Mouse (Mus musculus) heart, postnatal 4 days (tissue): ENCODE data around the gene Eif3i. TPM values are rescaled to one million over a fixed set of nuclear protein-coding genes. Genes with fewer than 3 reads are reported as not detected.
A peak's percentile ranks its signal among the peaks of the same experiment; 100 is the strongest.

Experiments
- DNase-seq: peaks from one replicate; pipeline ENCODE4 v3.0.0; 2021
- total RNA-seq, 2 experiments: library from RNA; stranded (reverse); gene quantifications; 2 replicates each; pipeline ENCODE4 v1.2.3; 2021

Gene Eif3i
- total RNA-seq, 2 experiments from 2014 or later, result 146 to 160 TPM

DNA sequence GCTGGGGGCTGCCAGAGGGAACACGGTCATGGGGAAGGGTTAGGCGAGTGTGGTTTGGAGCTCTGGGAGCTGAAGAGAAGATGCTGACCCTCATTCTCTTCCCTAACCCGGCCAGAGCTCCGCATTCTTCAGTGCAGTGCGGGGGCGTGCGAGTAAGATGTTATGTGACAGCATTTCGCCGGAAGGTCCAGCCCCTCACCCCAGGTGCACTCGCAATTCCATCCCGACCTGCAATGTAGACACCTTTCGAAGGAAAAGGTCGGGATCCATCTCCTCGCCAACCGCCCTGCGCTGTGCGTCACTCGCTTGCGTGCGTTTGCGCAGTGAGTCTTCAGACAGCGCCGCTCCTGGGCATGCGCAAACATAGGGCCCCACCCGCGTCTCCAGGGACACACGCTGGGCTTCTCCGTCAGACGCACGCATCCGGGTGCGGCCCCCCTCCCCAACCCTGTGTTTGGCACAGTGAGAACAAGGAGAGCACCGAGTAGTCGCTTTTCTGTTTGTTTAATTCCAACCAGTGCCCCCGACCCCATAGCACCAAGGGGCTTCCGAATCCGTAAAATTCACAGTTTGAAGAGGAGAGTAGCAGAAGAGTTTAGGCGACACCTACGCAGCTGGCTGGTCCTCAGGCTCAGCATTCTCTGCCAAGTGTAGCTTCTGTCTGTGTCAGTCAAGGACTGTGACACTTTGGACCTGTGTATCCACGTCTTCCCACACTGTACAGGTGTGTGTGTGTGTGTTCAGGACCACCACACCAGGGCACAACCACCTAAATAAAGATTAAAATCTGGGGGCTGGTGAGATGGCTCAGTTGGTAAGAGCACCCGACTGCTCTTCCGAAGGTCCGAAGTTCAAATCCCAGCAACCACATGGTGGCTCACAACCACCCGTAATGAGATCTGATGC lies 18.6 kb upstream of the Eif3i start, which contains the start of gene Iqcc:
Iqcc (minus strand) TSS at position 314 of the 906 bp plus-strand sequence.
- DNase-seq, result peak; percentile 97

DNA sequence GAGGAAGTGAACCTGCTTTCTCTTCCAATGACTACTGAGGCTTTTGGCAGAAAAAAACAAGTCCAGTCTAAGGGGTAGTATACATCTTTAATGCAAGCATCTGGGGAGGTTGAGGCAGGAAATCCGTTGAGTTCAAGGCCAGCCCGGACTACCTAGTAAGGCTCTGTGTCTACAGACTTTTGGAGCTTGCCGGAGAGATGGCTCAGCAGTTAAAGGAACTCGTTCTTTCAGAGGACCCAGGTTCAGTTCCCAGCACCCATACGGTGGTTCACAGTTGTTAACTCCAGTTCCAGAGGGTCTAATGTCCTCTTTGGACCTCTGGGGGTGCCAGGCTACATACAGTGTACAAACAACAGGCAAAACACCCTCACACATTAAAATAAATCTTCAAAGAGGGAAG lies 17.6 kb upstream of the Eif3i start:
- DNase-seq, result no peak

DNA sequence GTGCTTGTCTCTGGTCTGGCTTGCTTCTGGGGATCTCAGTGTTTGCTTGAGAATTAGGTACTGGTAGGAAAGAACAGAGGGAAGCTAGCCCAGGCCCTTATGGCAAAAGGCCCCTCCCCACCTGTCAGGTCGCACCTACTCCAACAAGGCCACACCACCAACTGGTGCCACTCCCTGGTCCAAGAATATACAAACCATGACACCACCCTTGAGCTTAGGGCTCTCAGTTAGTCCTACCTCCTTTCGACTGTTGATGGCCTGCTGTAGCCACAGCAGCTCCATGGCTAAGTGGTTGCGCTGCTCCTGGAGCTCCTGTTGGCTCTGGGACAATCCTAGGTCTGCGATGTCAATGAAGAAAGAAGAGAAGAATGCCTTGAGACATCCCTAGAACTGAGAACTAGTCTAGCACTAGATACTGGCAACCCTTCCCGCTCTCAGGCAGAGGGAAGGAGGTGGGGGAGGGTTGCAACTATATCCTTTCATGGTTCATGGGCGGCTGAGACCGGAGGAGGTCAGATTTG lies 16.7 kb upstream of the Eif3i start:
- no peak for DNase-seq

DNA sequence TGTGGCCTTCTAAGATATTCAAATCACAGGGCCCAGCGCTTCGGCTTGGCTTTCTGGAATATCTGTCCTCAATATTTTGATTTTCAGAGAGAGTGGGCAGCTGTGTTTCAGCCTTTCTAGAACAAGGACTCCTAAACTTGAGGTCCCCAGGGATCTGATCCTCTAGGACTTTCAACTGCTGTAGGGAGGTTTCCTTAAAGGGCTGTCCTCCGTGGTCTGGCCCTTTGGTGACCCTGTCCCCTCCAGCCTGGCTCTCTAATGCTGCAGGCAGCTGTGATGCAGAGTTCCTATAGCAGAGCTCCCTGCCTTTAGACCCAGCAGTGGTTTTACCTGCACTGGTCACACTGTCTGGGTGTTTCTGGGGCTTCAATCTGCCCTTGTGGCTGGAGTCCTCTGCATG lies 16.2 kb upstream of the Eif3i start:
- no peak for DNase-seq

DNA sequence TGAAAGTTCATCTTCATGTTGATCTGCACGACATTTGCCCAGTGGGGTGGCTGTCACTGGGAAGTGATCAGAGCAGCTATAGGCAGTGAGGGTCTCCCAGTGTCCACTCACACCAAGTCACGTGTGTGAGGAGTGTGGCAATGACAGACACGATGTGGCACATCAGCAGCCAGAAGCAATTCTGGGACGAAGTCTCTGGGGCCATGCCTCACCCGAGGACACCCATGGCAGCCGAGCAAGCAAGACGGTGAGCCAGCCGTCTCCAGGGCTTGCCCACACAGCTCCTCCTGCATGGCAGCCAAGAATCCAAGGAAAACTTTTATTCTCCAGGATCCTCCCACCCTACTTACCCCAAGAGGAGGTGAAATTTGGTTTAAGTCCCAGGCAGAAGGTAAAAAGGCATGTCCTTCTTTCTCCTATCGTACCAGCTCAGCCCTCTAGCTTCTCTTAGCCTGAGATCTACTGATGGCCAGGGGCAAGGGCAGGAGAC lies 15.4 kb upstream of the Eif3i start:
- DNase-seq, result no peak

DNA sequence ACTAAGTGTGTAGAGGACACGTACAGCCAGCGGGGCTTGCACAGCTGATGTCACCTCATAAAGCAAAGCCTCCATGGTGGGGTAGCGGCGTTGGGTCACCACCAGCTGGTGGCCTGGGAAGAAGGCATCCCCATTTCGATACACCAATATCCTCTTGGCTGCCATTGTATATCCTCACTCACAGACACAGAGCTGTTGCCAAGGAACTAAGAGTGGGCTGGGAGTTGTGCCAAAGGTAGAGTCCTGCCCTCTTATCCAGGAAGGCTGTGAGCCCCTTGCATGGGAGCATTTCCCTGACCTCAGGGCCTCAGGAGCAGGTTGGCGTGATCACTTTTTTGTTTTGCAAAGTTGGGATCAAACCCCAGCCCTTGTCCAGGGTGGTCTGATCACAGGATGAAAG lies 13.6 kb upstream of the Eif3i start, which contains the start of gene Dcdc2b:
Dcdc2b (minus strand) TSS at position 165 of the 400 bp plus-strand sequence.
- peak; percentile 75 for DNase-seq

DNA sequence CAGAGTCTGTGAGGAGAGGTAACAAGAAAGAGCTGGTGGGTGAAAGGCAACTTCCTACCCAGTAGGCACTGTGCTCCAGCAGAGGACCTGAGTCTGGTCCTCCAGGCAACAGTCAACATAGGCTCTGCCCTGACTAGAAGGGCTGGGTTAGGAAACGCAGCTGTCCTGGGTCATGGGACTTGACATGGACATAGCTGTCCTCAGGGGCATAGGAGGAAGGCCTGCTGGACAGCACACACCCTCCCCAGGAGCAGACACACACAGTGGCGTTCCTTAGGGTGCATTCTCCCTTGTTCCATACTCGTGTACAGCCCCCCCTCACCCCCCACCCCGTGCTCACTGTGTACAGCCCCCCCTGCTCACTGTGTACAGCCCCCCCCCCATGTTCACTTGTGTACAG lies 10.0 kb upstream of the Eif3i start:
- DNase-seq, result no peak

DNA sequence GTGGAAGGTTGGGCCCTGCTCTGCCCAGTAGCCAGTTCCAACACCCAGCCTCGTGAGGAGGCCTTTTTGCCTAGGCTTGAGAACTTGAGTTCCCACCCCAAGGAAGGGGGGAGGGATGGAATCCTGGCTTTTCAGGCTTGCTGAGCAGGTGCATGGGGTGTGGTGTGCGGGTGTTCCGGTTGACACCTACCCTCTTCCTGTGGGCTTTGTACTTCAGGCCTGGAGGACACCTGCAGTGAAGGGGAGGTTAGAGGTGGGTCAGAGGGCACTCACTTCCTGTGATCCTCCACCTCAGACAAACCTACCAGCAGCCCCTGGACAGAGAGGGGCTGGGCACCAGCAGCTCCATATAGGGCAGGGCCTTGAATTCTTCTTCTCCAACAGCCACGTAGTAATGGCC lies 9.6 kb upstream of the Eif3i start:
- DNase-seq, result no peak

DNA sequence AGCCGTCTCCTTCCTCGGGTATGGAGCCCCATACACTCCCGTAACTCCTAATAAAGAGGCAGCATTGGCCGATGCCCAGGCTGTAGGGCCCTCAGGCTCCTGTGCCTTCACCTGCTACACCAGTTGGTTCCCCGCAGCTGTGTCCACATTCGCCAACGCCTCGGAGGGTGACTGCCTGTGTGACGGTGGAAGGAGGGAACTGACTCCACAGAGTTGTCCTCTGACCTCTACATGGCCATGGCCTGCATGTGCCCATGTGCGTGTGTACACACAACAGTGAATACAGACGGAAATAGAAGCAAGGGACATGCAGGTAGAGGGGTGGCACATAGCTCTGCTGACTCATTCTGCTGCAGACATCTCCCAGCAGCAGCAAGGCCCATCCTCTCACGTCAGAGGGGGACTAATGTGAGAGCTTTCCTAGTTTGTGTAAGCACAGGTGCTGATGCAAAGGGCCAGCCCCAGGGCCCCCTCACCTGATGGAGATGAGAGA lies 8.7 kb upstream of the Eif3i start:
- DNase-seq, result no peak

DNA sequence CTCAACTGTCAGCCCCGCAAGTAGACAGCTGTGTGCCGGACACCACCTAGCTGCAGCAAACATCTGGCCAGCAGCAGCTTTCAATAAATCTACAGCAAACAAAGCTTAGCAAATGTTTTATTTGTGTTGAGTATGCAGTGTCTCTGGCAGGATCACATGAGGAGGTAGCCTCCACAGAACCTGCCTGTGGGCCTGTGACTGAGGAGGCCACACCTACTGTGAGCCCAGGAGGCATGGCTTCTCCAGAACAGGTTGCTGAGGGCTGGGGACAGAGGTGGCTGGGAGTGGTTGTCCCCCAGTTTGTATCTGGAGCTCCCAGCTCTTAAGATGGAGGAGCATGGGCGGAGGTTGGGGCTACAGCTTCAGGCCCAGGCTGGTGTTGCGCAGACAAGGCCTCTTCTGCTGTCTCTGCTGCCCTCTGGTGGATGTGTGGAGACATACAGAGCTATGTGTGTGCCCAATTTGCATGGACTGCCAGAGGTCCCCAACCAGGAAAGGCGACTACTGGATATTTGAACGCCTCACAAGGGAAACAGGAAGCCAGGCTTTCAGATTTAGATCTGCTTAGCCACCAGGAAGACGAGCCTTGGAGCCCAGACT lies 8.1 kb upstream of the Eif3i start:
- DNase-seq, result peak; percentile 88

DNA sequence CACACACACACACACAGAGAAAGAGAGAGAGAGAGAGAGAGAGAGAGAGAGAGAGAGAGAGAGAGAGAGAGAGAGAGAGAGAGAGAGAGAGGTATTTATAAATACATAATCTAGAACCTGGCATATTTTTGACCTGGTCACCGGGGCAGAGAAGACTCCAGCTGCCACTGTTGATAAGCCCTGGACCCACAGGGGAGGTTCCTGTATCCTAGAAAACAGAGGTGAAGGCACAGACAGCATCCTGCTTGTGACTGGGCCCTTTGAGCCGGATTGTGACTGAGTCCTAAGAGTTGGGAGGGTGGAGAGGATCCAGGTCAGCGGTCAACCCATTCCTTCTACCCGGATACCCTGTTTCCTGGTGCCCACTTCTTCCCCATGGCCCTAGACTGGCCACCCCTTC lies 11.6 kb downstream of the Eif3i start:
- DNase-seq, result no peak

DNA sequence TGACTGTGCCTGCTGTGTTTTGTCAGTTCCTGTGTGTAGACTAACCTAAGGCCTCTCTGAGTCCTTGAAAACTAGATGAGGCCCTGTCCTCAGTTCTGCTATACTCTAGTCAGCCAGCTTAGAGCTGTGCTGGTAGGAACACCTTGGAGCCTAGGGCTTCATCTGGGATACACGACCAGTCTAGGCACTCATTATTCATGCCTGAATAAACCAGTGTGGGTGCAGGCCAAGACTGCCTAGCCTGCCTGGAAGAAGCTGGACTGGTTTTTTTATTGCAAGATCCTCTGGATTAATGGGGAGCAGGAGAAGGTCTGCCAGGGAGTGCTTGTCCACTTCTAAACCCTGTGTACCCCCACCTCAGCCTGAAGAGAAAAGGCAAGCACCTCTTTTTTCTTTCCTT lies 13.5 kb downstream of the Eif3i start:
- no peak for DNase-seq

DNA sequence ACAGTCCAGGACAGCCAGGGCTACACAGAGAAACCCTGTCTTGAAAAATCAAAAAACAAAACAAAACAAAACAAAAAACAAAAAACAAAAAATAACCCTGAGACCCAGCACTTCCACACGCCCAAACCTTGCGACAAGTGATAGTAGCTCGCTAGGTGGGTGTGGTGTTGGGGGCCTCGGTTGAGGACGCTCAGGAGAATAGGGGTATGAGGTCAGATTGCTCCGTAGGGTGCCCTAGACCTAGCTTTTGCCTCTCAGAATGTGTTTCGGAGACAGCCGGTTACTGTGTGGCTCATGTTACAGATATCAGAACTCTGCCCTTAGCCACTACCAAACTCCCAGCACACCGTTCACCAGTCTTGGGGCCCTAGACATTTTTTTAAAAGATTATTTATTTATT lies 14.7 kb downstream of the Eif3i start:
- DNase-seq, result no peak

DNA sequence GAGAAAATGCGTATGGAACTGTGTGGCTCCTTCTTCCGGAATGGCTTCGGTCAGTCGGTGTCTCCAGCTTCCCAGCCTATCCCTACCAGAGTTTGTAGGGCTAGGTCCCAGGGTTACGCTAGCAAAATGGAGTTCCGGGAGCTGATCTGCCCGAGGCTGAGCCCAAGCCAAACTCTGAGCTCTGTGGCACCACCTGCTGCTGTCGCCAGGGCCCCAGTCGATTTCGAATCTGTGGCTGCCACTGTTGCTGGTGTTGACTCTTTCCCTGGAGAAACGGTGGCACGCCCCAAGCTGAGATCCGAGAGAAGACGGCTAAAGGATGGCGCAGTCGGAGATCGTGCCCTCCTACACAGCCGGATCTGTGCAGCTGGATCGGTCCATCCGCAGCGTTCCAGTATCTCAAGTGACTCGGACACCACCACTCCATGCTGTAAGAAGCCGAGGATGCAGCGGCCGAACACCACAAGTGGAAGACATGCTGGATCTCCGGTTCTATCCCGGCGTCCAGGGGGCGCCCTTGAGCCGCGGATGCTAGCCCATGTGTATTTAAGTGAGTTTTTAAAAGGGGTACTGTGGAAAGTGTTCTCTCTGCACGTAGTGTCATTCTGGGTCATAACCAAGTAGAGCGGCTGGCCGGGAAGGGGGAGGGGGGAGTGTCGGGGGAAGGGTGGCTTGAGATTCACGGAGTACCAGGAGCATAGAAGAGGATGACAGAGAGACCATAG lies 15.4 kb downstream of the Eif3i start:
- peak; percentile 90 for DNase-seq

DNA sequence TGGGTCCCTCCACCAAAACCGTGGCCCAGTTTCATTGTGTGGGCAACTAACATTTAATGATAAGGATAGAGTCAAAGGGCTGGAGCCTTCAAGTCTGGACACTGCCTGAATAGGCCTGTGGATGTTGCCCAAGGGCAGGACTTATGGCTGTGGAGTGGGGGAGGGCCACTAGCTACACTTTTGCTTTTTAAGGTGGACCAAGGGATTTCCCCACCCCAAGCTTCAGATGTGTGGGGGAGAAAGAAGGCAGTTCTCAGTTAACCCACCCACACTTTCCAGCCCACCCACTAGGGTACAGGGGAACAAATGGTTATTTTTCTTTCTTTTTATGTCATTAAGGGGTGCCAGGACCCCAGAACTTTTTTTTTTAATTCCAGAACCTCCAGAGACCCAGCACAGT lies 16.1 kb downstream of the Eif3i start:
- no peak for DNase-seq

DNA sequence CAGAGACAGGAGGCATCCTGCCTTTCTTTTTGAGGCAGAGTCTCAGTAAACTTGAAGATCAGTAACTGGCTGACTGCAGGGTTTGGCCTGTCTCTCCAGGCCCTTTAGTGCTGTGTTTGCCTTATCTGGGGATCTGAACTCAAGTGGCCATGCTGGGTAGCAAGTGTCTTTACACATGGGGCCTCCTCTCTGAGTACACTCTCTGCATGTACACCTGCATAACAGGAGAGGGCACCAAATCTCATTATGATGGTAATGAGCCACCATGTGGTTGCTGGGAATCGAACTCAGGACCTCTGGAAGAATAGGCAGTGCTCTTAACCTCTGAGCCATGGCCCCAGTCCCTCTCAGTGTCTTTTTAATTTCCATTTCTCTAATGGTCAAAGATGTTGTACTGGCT lies 18.2 kb downstream of the Eif3i start:
- DNase-seq, result no peak

DNA sequence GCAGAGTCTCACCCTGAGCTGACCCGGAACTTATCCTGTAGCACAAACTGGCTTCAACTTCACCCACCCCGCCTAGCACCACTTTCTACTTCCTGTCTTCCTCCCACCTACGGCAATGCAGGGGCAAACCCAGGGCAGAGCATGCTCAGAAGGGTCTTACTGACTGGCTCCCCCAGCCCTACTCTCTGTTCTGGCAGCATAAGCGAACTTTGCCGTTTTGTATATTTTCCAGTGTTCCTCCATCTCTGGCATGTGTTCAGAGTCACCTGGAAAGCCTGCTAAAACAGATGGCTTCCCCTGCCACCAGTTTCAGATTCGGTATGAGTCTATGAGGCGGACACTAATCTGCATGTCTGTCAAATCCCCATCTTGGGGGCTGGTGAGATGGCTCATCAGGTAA lies 20.1 kb downstream of the Eif3i start:
- DNase-seq, result no peak

DNA sequence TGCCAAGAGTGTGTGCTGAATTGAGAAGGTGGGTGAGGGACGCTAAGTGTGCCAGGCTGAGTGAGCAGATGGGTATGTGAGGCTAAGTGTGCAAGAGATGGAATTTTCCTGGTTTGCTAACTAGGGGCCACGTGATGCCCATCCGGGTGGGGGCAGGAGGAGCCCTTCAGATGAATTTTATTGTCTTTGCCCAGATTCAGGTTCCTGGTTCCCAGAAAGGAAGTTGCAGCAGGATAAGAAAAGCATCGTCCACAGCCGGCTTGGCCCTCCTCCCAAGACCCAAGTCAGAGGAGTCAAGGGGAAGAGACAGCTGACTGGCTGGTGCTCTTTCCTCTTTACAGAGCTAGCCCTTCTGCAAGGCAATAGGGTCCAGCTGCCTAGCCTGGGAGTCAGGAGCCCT lies 22.0 kb downstream of the Eif3i start, which contains the start of gene Fam167b:
Fam167b (minus strand) TSS at position 84 of the 400 bp plus-strand sequence.
- DNase-seq, result peak; percentile 49

DNA sequence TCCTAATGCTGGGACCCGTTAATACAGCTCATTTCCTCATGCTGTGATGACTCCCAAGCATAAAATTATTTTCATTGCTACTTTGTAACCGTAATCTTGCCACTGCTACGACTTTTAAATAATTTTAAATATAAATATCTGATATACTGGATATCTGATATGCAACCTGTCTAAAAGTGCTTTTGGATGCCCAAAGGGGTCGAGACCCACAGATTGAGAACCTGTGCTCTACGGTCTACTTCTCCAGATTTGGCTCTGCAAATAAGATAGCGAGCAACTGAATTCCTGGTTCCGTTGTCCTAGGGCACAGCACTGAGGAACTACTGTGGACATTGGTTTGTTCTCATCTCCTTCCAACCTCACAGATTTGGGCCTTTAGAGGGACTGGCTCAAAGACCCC lies 22.8 kb downstream of the Eif3i start:
- no peak for DNase-seq

DNA sequence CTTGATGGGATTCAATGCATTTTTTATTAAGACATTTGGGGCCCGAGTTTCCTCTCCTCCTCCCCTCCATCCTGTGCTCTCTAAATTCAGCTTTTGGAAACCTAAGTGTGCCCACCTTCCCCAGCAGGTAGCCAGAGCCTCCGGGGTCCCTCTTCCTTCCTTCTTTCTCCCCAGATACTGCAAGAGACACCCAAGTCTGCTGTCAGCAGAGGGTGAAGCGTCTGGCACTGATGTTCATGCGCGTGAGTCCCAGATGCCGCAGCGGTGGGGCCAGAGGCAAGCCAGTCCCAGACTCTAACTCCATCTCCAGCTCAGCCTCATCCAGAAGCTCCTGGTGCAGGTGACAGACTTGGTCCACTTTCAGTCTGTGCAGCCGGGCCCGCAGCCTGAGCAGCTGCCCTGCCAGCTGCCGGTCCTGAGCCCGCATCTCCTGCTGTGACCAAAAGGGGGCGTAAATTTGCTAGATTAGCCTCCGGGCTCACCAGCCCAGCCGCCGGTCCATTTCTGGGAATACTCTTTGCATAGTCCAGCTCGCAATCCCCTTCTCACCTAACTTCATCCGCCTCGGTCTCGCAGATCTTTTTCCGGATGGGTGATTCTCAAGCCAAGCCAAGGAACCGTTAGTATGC lies 23.5 kb downstream of the Eif3i start:
- DNase-seq, result peak; percentile 81

DNA sequence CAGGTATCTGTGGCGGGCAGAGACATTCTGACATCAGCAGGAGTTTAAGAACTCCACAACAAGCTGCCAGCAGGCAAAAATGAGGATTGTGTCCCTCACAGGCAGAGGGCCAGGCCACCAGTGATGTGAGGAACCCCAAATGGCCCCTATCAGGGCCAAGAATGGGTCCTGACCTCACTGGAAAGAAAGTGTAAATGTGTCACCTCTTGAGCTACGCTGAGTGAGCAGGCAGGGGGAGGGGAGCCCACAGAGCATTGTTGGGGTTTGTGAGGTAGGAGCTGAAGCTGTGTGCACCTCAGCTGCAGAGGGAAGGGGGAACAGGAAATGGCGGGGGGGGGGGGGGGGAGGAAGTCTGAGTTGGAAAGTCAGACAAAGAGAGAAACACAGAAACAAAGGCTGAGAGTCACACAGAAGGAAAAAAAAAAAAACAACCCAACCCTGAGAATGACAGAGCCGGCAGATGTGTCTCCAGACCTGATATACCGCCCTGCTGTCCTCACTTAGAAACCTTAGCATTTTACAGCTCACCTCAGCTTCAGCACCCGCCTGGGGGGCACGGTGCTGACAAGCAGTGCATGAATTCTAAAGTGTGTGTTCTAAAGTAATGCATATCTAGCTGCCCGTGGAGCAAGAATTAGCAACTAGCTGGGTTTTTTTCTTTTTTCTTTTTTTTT lies 25.1 kb downstream of the Eif3i start:
- no peak for DNase-seq

DNA sequence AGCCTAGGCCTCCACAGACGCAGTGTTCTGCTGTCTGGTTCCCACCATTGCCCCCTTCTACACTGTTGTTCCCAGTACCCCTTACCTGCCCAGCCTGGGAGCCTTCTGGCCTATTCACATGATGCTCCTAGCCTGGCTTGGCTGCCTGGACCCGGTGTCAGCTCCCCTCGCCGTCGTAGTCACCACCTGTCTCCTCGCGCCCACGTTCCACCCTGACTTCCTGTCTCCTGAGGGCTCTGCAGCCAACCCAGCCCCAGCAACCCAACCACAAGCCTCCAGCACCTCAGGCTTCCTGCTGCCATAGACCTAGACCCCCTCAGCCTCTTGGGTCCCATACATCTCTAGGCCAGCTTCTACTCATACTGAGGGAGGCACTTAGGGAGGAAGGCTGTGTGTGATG lies 27.0 kb downstream of the Eif3i start, which contains the start of gene Lck:
Lck (minus strand) TSS at position 212 of the 400 bp plus-strand sequence.
- no peak for DNase-seq
